Mouse (Mus musculus): ENCODE measurements at regions not wholly inside any gene's neighbourhood (a gene's known extent, or its start where the extent isn't known, plus 50 kb on each side); places are given as distances from the start of the nearest gene placed in this dataset.
A peak's percentile ranks its signal among the peaks of the same experiment; 100 is the strongest.

- no peak for DNase-seq (ENCODE audit: low spot score in 2 of 2)
These were observed 137.0 kb upstream of the Irs2 start for GRCm38 (mm10) chr8:11145251-11145650.

- DNase-seq (ENCODE audit: low spot score in 2 of 2), result no peak
These were observed 132.3 kb upstream of the Irs2 start for GRCm38 (mm10) chr8:11140566-11140965.

DNA sequence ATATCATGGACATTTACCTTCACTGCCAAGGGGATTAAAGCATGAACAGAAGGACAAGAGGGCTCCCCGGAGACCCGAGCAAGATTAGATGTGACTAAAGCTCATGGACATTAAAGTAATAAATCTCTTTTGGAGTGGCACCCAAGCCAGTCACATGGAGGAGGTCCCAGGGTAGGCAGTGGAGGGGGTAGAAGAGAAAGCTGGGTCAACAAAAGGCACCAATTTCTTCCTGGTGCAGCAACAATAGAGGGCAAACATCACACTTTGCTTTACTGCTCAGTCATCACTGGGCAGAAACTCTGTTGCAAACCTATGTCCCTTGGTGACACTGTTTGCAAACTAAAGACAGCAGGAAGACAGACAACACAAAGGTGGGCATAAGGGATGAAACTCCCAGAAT, 131.0 kb upstream of the Irs2 start:
- no peak for DNase-seq (ENCODE audit: low spot score in 2 of 2)

DNA sequence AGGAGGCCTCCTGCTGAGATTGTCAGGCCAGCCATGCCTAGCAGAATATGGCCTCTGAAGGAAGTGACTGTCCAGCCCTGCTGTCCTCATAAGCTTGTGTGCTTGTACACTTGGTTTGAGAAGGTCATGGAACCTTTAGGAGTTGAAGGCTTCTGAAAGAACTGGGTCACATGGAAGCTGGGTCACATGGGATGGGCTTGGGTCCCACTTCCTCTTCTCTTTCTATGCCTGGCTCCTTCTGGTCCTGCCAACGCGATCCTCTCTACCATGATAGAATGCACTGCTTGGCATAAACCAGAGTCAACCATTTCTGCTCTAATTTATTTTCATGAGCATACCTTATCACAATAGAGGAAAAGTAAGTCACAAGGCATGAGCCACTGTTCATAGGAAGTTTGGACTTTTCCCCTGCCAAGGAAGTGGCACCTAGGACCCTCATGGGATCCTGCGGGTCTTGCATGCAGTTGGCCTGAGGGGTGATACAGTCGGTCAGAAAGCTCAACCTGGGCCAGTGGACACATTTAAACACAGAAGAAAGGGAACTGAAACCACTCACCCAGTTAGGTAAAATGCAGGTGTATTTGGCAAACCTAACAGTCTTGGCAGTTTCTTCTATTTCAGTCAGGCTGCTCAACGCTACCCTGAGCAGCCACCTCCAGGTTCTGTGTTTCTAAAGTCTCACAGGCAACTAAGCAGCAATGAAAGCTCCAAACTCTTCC, 130.2 kb upstream of the Irs2 start:
- peak in 1 of 2 experiments; percentile 47 for DNase-seq (ENCODE audit: low spot score in 2 of 2)

GRCm38 (mm10) chr8:11136566-11136965, 128.3 kb upstream of the Irs2 start:
- no peak for DNase-seq (ENCODE audit: low spot score in 2 of 2)

DNA sequence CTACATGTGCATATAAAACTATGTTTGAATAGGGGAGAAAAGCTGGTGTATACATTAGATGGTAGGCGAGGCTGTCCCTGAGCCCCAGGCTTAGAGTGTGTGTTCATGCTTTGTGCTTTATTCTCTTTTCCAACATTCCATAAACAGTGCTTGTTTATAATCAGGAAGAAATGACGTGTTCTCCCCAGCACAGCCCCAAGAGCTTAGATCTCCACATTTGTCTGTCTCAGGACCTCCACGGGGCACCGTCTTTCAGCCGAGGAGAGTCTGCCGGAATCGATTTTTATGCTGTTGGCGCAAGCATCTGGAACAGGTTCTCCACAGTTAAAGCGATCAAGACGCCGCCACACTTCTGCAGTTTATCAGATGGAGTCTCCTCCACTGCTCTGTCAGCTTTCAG, 126.9 kb upstream of the Irs2 start:
- no peak for DNase-seq (ENCODE audit: low spot score in 2 of 2)

GRCm38 (mm10) chr8:11134562-11134961, 126.3 kb upstream of the Irs2 start:
- DNase-seq (ENCODE audit: low spot score in 2 of 2), result no peak

- no peak for DNase-seq (ENCODE audit: low spot score in 2 of 2)
These were observed 110.9 kb upstream of the Irs2 start for GRCm38 (mm10) chr8:11119030-11119634.

- no peak for DNase-seq (ENCODE audit: low spot score in 2 of 2)
These were observed 108.3 kb upstream of the Irs2 start for GRCm38 (mm10) chr8:11116534-11116933.

DNA sequence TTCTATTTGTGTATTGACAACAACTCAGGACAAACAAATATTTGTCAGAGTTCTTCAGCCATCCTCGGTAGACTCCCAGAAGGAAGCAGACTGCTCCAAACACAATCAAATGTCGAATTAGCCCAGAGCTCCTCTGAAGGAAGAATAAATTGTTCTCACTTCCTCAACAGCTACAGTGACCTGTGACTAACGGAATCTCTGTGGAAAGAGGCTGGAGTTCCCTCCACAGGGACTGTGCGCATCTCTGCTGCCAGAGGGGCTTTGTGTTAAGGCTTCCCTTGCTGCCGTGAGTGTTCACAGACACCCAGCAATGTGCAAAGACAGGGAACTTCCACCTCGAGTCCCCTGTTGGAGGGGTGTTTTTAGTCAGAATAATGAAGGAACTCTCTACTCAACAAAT, 107.0 kb upstream of the Irs2 start:
- DNase-seq (ENCODE audit: low spot score in 2 of 2), result no peak

- no peak for DNase-seq (ENCODE audit: low spot score in 2 of 2)
These were observed 106.3 kb upstream of the Irs2 start for GRCm38 (mm10) chr8:11114531-11114930.

GRCm38 (mm10) chr8:11112908-11113532, 104.8 kb upstream of the Irs2 start:
- peak; percentile 1 to 64 for DNase-seq (ENCODE audit: low spot score in 2 of 2)

- peak in 1 of 2 experiments; percentile 76 for DNase-seq (ENCODE audit: low spot score in 2 of 2)
These were observed 103.7 kb upstream of the Irs2 start for GRCm38 (mm10) chr8:11111987-11112386.

DNA sequence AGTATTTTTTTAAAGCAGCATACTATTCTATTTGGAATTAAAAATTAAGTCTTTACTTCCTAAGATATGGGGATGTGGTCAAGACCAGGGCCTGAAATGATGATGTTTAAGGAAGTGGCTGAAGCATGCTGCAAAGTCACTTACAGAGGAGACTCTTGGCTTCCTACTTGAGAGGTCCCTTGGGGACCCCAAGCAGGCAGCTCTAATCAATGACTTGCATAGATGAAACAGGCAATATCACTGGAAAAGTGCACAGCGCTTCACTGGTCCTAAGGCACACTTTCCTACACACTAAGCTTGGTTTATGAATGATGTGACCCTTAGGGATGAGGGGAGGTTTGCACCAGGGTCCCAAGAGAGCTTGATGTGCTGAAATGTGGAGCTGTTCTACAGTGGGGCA, 99.2 kb upstream of the Irs2 start:
- DNase-seq (ENCODE audit: low spot score in 2 of 2), result peak in 1 of 2 experiments; percentile 58

- DNase-seq (ENCODE audit: low spot score in 2 of 2), result peak; percentile 71 to 82
These were observed 98.8 kb upstream of the Irs2 start for GRCm38 (mm10) chr8:11107021-11107420.

GRCm38 (mm10) chr8:11103745-11104607, 95.7 kb upstream of the Irs2 start:
- peak in 1 of 2 experiments; percentile 31 for DNase-seq (ENCODE audit: low spot score in 2 of 2)

- DNase-seq (ENCODE audit: low spot score in 2 of 2), result no peak
These were observed 92.1 kb upstream of the Irs2 start for GRCm38 (mm10) chr8:11100310-11100709.

- DNase-seq (ENCODE audit: low spot score in 2 of 2), result no peak
These were observed 91.3 kb upstream of the Irs2 start for GRCm38 (mm10) chr8:11099591-11099855.

- DNase-seq (ENCODE audit: low spot score in 2 of 2), result no peak
These were observed 90.7 kb upstream of the Irs2 start for GRCm38 (mm10) chr8:11098790-11099590.

DNA sequence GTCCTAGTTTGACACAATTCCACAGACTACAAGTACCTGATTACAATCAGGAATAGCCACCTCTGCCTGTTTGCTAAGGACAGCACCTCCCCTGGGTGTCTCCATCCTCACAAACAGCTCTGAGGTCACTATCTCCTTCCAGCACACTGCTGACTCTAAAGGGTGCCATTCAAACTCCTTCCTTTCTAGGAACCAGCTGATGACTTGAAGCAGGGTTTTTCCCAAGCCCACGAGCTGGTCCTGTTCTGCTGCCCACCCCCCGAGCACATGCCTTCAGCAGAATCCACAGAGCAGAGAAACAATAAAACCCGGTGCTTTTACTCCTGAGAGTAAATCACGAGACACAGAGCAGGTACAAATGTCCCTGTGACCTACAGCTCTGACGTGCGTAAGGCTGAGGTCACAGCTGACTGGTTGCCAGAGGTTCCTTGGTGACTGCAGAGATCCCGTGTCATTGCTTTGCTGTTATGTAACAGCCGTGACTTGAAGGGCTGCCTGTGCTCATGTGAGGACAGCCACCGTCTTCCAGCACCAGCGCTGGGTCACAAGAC, 90.0 kb upstream of the Irs2 start:
- peak; percentile 6 to 86 for DNase-seq (ENCODE audit: low spot score in 2 of 2)

GRCm38 (mm10) chr8:11097813-11098212, 89.6 kb upstream of the Irs2 start:
- no peak for DNase-seq (ENCODE audit: low spot score in 2 of 2)
